Mouse (Mus musculus): ENCODE data around the gene Hectd1.

DNA sequence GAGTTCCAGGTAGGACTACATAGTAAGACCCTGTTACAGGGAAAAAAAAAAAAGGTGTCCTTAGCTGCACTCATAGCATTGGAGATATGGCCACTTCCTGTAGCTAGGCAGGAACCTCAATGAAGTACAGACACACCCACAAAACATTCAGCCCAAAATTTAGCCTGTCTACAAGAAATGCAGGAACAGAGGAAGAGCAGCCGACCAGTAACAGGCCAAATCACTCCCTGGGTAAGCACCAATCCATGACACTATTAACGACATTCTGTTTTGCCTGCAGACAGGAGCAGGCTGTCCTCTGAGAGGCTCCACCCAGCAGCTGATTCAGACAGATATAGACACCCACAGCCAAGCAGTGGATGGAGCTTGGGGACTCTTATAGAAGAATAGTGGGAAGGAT, 8.1 kb downstream of the Hectd1 start:
- TF ChIP-seq POLR2A (IDR thresholded peaks at IDR 0.05; ENCODE audit: borderline replicate concordance, control insufficient read depth, low read depth, low read length) (no peak), CTCF (IDR thresholded peaks at IDR 0.05; ENCODE audit: control insufficient read depth, insufficient read depth, low read length) (no peak)
